In genomic region chr12:71623271-71623670, GRCm38 (mm10) we compare ENCODE assay signal across 13 mouse cellular contexts.
"Had no signal": no experiment of that assay in that cellular context is flagged by ENCODE, and none has a peak within 500 bp of the region (broad histone marks: within the 10 kb centered on the region; RNA-seq: fewer than 3 reads in every experiment).

No protein-coding gene starts in this region.

- DNase-seq: kidney, adult 8-10 months; layer of hippocampus, adult 9-11 months; left cerebral cortex, postnatal 4 days; lung, adult 18-20 months; right cerebral cortex, postnatal 14 days; thymus, adult 2 months; thymus, postnatal 25 days had no signal

- H3K4me3 ChIP-seq: intestine, embryonic 15.5 days; limb, embryonic 13.5 days; midbrain, embryonic 12.5 days; neural tube, embryonic 13.5 days had no signal

- H3K27ac ChIP-seq: limb, embryonic 13.5 days; liver, embryonic 14.5 days; midbrain, embryonic 12.5 days; neural tube, embryonic 13.5 days had no signal

- H3K4me2 ChIP-seq: intestine, embryonic 15.5 days; limb, embryonic 13.5 days; midbrain, embryonic 12.5 days; neural tube, embryonic 13.5 days had no signal

- H3K27me3 ChIP-seq: intestine, embryonic 15.5 days; limb, embryonic 13.5 days; midbrain, embryonic 12.5 days; neural tube, embryonic 13.5 days had no signal

- H3K9ac ChIP-seq: intestine, embryonic 15.5 days; limb, embryonic 13.5 days; liver, embryonic 14.5 days; midbrain, embryonic 12.5 days; neural tube, embryonic 13.5 days had no signal

- H3K9me3 ChIP-seq: intestine, embryonic 15.5 days; limb, embryonic 13.5 days; midbrain, embryonic 12.5 days; neural tube, embryonic 13.5 days had no signal

- H3K36me3 ChIP-seq: intestine, embryonic 15.5 days; limb, embryonic 13.5 days; midbrain, embryonic 12.5 days; neural tube, embryonic 13.5 days had no signal

- ATAC-seq: intestine, embryonic 15.5 days; midbrain, embryonic 16.5 days had no signal
